In genomic region chr1:133045011-133045860, GRCm38 (mm10) we compare ENCODE assay signal across 8 mouse cellular contexts. TPM values are rescaled to one million over a fixed set of nuclear protein-coding genes. Genes with fewer than 3 reads are reported as not detected.
DNase-seq lines count a peak whose midpoint lies in the region; ATAC-seq lines count a peak whose summit lies in the region.

TSS of gene Pik3c2b (plus strand) at chr1:133045667.

- no peaks in the 10 kb centered on the region for H3K36me3 ChIP-seq in forebrain, embryonic 10.5 days (replicated peaks)
- H3K36me3 ChIP-seq in hindbrain, embryonic 15.5 days = no peaks in the 10 kb centered on the region
- no peaks in the 10 kb centered on the region for H3K36me3 ChIP-seq in liver, embryonic 16.5 days (ENCODE audit: control insufficient read depth, insufficient read depth)

- H3K9ac ChIP-seq in hindbrain, embryonic 15.5 days = peak within 1 kb of the TSS; percentile 99
- peak within 1 kb of the TSS; percentile 66 for H3K9ac ChIP-seq in liver, embryonic 16.5 days (ENCODE audit: low read depth, low read length)

- H3K4me1 ChIP-seq in forebrain, embryonic 10.5 days = peaks cover 58% of the 10 kb centered on the region
- peaks cover 41% of the 10 kb centered on the region for H3K4me1 ChIP-seq in hindbrain, embryonic 15.5 days (replicated peaks)
- H3K4me1 ChIP-seq in liver, embryonic 16.5 days (ENCODE audit: control insufficient read depth, low read depth, low read length) = peaks cover 7% of the 10 kb centered on the region

- H3K27me3 ChIP-seq in forebrain, embryonic 10.5 days (ENCODE audit: poor library complexity, severe bottlenecking) = peaks cover 11% of the 10 kb centered on the region; the same call in 1 of the 2 replicates
- no peaks in the 10 kb centered on the region for H3K27me3 ChIP-seq in hindbrain, embryonic 15.5 days
- H3K27me3 ChIP-seq in liver, embryonic 16.5 days (ENCODE audit: control insufficient read depth, insufficient read depth, low read depth, low read length) = peaks cover 33% of the 10 kb centered on the region

- H3K9me3 ChIP-seq in forebrain, embryonic 10.5 days = no peaks in the 10 kb centered on the region
- H3K9me3 ChIP-seq in hindbrain, embryonic 15.5 days = no peaks in the 10 kb centered on the region
- H3K9me3 ChIP-seq in liver, embryonic 16.5 days (replicated peaks; ENCODE audit: control insufficient read depth, low read length) = no peaks in the 10 kb centered on the region

- 2% methylated on average over 15 of the region's 15 CpGs for WGBS in forebrain, embryonic 10.5 days
- 3% methylated on average over 15 of the region's 15 CpGs for WGBS in hindbrain, embryonic 15.5 days
- 7% methylated on average over 15 of the region's 15 CpGs for WGBS in liver, embryonic 16.5 days (ENCODE audit: insufficient replicate concordance)

- ATAC-seq in hindbrain, embryonic 15.5 days (ENCODE audit: low FRiP score, low read depth) = peak; percentile 13; the same call in 1 of the 2 replicates
- ATAC-seq in liver, embryonic 16.5 days (ENCODE audit: low read depth) = no peak
- ATAC-seq in monocyte, adult 5-6 weeks (replicated peaks; ENCODE audit: insufficient number of reproducible peaks, low FRiP score, low TSS enrichment, poor library complexity, severe bottlenecking) = no peak

- peak within 1 kb of the TSS; percentile 99 for H3K27ac ChIP-seq in forebrain, embryonic 10.5 days
- peak within 1 kb of the TSS; percentile 97 for H3K27ac ChIP-seq in hindbrain, embryonic 15.5 days (replicated peaks)
- no peak within 1 kb of the TSS; the same call in 1 of the 2 replicates for H3K27ac ChIP-seq in liver, embryonic 16.5 days (ENCODE audit: low read length)

- H3K4me2 ChIP-seq in hindbrain, embryonic 15.5 days = peak within 1 kb of the TSS; percentile 59
- H3K4me2 ChIP-seq in liver, embryonic 16.5 days (ENCODE audit: low read depth, low read length) = peak within 1 kb of the TSS; percentile 92

- no peak for DNase-seq in heart, adult 18-20 months
- DNase-seq in heart, adult 11 months = no peak
- peak; percentile 24 for DNase-seq in CD4-positive helper T cell, adult 2 months (ENCODE audit: low read depth, low spot score)
- DNase-seq in forebrain, embryonic 10.5 days (ENCODE audit: extremely low spot score, low spot score) = peak; percentile 21
- no peak for DNase-seq in cerebellum, postnatal 36 days

- H3K4me3 ChIP-seq in forebrain, embryonic 10.5 days = peak within 1 kb of the TSS; percentile 95
- peak within 1 kb of the TSS; percentile 96 for H3K4me3 ChIP-seq in hindbrain, embryonic 15.5 days
- peak within 1 kb of the TSS; percentile 67 for H3K4me3 ChIP-seq in liver, embryonic 16.5 days (ENCODE audit: low read depth, low read length)

RNA-seq across cellular contexts. Expression of gene Pik3c2b, which starts in this region (rescaled TPM):
- 10 to 100 TPM; 13.9 to 14.3 TPM for total RNA-seq in heart, adult 18-20 months (2021)
- polyA plus RNA-seq in forebrain, embryonic 10.5 days (2016; fragmentation: Nextera tagmentation; extraction: Ambion mirVana) = 13.6 and 13.7 TPM in 2 replicates
- 12.2 and 13.3 TPM in 2 replicates for polyA plus RNA-seq in hindbrain, embryonic 15.5 days (2015; fragmentation: Nextera tagmentation; extraction: Ambion mirVana)
- polyA plus RNA-seq in liver, embryonic 16.5 days (2015; fragmentation: Nextera tagmentation; extraction: Ambion mirVana) = 0.85 and 1.2 TPM in 2 replicates
- total RNA-seq in monocyte, adult 5-6 weeks (2017) = 1.4 to 5.4 TPM (median 1.9 TPM) in 3 replicates

Comparison
In these comparisons a context has a peak if more than half of its experiments do, and no peak if none do; other contexts are left out.
1. DNase-seq: peak in CD4-positive helper T cell, adult 2 months (single experiment) and forebrain, embryonic 10.5 days (single experiment); none in heart, adult 18-20 months (0 of 2), heart, adult 11 months (single experiment) and cerebellum, postnatal 36 days (0 of 2).
2. Peak in every context shown above with its lines, with median percentiles within 50 percentile points of each other: H3K4me3 ChIP-seq.